Mouse (Mus musculus) E14TG2a.4 (cell line): ENCODE results near the gene Efnb1.

Experiments used
- H3K27me3 ChIP-seq: 2 replicates; pipeline ENCODE4 v1.6.1; 2014; ENCODE audit warnings: low read length, control low read depth; ENCODE audit not compliant: insufficient read depth
- H3K36me3 ChIP-seq: 2 replicates; pipeline ENCODE4 v1.6.1; 2014; ENCODE audit warnings: low read length, control low read depth; ENCODE audit not compliant: insufficient read depth
- H3K4me1 ChIP-seq: replicated peaks from 2 replicates; pipeline ENCODE4 v1.6.1; 2014; ENCODE audit warnings: low read depth, low read length, control low read depth
- H3K4me3 ChIP-seq: replicated peaks from 2 replicates; pipeline ENCODE4 v1.5.1; 2014; ENCODE audit warnings: mild to moderate bottlenecking, low read length
- H3K9me3 ChIP-seq: 2 replicates; pipeline ENCODE4 v1.6.1; 2014; ENCODE audit warnings: low read length, control low read depth
- CTCF ChIP-seq: conservative IDR thresholded peaks from 2 replicates; pipeline ENCODE4 v1.5.1; 2014; ENCODE audit warnings: low read length
- NANOG ChIP-seq: IDR thresholded peaks from 2 replicates; pipeline ENCODE4 v1.6.1; 2014; ENCODE audit warnings: borderline replicate concordance, low read length, mixed read lengths
- POU5F1 ChIP-seq: IDR thresholded peaks from 2 replicates; pipeline ENCODE4 v1.6.1; 2014; ENCODE audit warnings: low read length, borderline replicate concordance

Gene Efnb1

GRCm38 (mm10) chrX:99167014-99167413, 31.1 kb downstream of the Efnb1 start:
- Histone ChIP-seq H3K4me1 (no peaks in the 10 kb centered on the region), H3K9me3 (no peaks in the 10 kb centered on the region), H3K27me3 (peaks cover 35% of the 10 kb centered on the region), H3K4me3 (no peak overlapping the region), H3K36me3 (no peaks in the 10 kb centered on the region)
- TF ChIP-seq CTCF (no peak), POU5F1 (no peak), NANOG (no peak)

- Histone ChIP-seq H3K4me1 (no peaks in the 10 kb centered on the region), H3K36me3 (no peaks in the 10 kb centered on the region), H3K27me3 (peaks cover 32% of the 10 kb centered on the region), H3K9me3 (no peaks in the 10 kb centered on the region), H3K4me3 (no peak overlapping the region)
- no peak for TF ChIP-seq CTCF
- no peak for TF ChIP-seq NANOG
- no peak for TF ChIP-seq POU5F1
Measured at GRCm38 (mm10) chrX:99167550-99167949, 31.6 kb downstream of the Efnb1 start.

- Histone ChIP-seq H3K9me3 (no peaks in the 10 kb centered on the region), H3K4me3 (no peak overlapping the region), H3K36me3 (no peaks in the 10 kb centered on the region), H3K4me1 (no peaks in the 10 kb centered on the region), H3K27me3 (peaks cover 18% of the 10 kb centered on the region)
- no peak for TF ChIP-seq CTCF
Measured at GRCm38 (mm10) chrX:99172301-99172700, 36.4 kb downstream of the Efnb1 start.

GRCm38 (mm10) chrX:99185081-99185596, 49.2 kb downstream of the Efnb1 start:
- TF ChIP-seq CTCF = no peak
- TF ChIP-seq NANOG = no peak
- 0 out of 2 replicates have a peak, but pooled peaks have one; percentile 39 for TF ChIP-seq POU5F1
- Histone ChIP-seq H3K4me1 (peaks cover 9% of the 10 kb centered on the region; the same call in 1 of the 2 replicates), H3K27me3 (peaks cover 44% of the 10 kb centered on the region), H3K9me3 (no peaks in the 10 kb centered on the region), H3K4me3 (no peak overlapping the region), H3K36me3 (no peaks in the 10 kb centered on the region)

- TF ChIP-seq POU5F1 = no peak
- TF ChIP-seq NANOG = no peak
- no peak for TF ChIP-seq CTCF
- H3K4me1 ChIP-seq = peaks cover 9% of the 10 kb centered on the region; the same call in 1 of the 2 replicates
- H3K36me3 ChIP-seq = no peaks in the 10 kb centered on the region
- peaks cover 44% of the 10 kb centered on the region for H3K27me3 ChIP-seq
- H3K9me3 ChIP-seq = no peaks in the 10 kb centered on the region
- no peak overlapping the region for H3K4me3 ChIP-seq
Measured at GRCm38 (mm10) chrX:99186497-99187435, 50.8 kb downstream of the Efnb1 start.

GRCm38 (mm10) chrX:99191441-99192087, 55.6 kb downstream of the Efnb1 start:
- Histone ChIP-seq H3K27me3 (peaks cover 60% of the 10 kb centered on the region), H3K9me3 (no peaks in the 10 kb centered on the region), H3K4me3 (no peak overlapping the region)

GRCm38 (mm10) chrX:99196910-99197309, 61.0 kb downstream of the Efnb1 start:
- Histone ChIP-seq H3K27me3 (peaks cover 78% of the 10 kb centered on the region), H3K4me3 (no peak overlapping the region), H3K36me3 (no peaks in the 10 kb centered on the region), H3K4me1 (peaks cover 3% of the 10 kb centered on the region; the same call in 1 of the 2 replicates), H3K9me3 (no peaks in the 10 kb centered on the region)
- TF ChIP-seq NANOG (no peak), CTCF (no peak), POU5F1 (no peak)

More at GRCm38 (mm10) chrX:99191441-99192087, 55.6 kb downstream of the Efnb1 start:
- H3K4me1 ChIP-seq = no peaks in the 10 kb centered on the region
- TF ChIP-seq NANOG (no peak), CTCF (no peak), POU5F1 (no peak)
- no peaks in the 10 kb centered on the region for H3K36me3 ChIP-seq

- peak overlapping the region; percentile 58 for H3K4me3 ChIP-seq
- TF ChIP-seq NANOG = no peak
- no peak for TF ChIP-seq CTCF
- no peak for TF ChIP-seq POU5F1
Measured at GRCm38 (mm10) chrX:99198532-99198931, 62.6 kb downstream of the Efnb1 start.

More at GRCm38 (mm10) chrX:99198532-99198931, 62.6 kb downstream of the Efnb1 start:
- no peaks in the 10 kb centered on the region for H3K36me3 ChIP-seq
- H3K27me3 ChIP-seq = peaks cover 68% of the 10 kb centered on the region
- peaks cover 3% of the 10 kb centered on the region; the same call in 1 of the 2 replicates for H3K4me1 ChIP-seq
- H3K9me3 ChIP-seq = no peaks in the 10 kb centered on the region
